Mouse (Mus musculus) small intestine, adult 2 months (tissue): Measurements from ENCODE around the gene Abca4. TPM values are rescaled to one million over a fixed set of nuclear protein-coding genes. Genes with fewer than 3 reads are reported as not detected.

Experiments
- H3K27ac ChIP-seq: fragments of 200-500 bp; 2 replicates; pipeline ENCODE4 v1.5.1; 2012; ENCODE audit warnings: low read depth, low read length, control low read depth, inconsistent platforms; ENCODE audit not compliant: insufficient read depth
- H3K27me3 ChIP-seq: fragments of 200-500 bp; 2 replicates; pipeline ENCODE4 v1.6.1; 2012; ENCODE audit warnings: mild to moderate bottlenecking, moderate library complexity, low read length, inconsistent platforms; ENCODE audit not compliant: control insufficient read depth, insufficient read depth
- H3K36me3 ChIP-seq: fragments of 200-500 bp; 2 replicates; pipeline ENCODE4 v1.6.1; 2012; ENCODE audit warnings: mild to moderate bottlenecking, low read length, control low read depth, inconsistent platforms; ENCODE audit not compliant: control insufficient read depth, insufficient read depth
- H3K4me1 ChIP-seq: fragments of 200-500 bp; 2 replicates; pipeline ENCODE4 v1.6.1; 2012; ENCODE audit warnings: low read length, inconsistent platforms, mixed read lengths; ENCODE audit not compliant: control insufficient read depth, insufficient read depth, insufficient read length
- H3K4me3 ChIP-seq: fragments of 200-500 bp; 2 replicates; pipeline ENCODE4 v1.5.1; 2012; ENCODE audit warnings: low read depth, mild to moderate bottlenecking, control low read depth, inconsistent platforms, low read length, moderate library complexity
- CTCF ChIP-seq: fragments of 200-500 bp; IDR thresholded peaks from 2 replicates; pipeline ENCODE4 v1.5.1; 2012; ENCODE audit warnings: low read depth, mild to moderate bottlenecking, control low read depth, inconsistent platforms, low read length, moderate library complexity, mixed read lengths; ENCODE audit not compliant: insufficient replicate concordance, insufficient read length; ENCODE audit errors: extremely low read depth
- POLR2A ChIP-seq: fragments of 200-500 bp; IDR thresholded peaks from 2 replicates; pipeline ENCODE4 v1.6.1; 2012; ENCODE audit warnings: low read depth, mild to moderate bottlenecking, control low read depth, inconsistent platforms, low read length, moderate library complexity
- WGBS: fragments of 180-500 bp; shearing (Covaris S2); methylation state at CpG from one replicate; pipeline ENCODE4 v1.1.7; 2018; 5-methylcytosine and 5-hydroxymethylcytosine counted together
- polyA plus RNA-seq: library from polyadenylated mRNA; depleted of rRNA; stranded (reverse); fragments of >200 nt; gene quantifications from 2 replicates; pipeline ENCODE4 v1.2.3, GENCODE M21; 2012

Gene Abca4
- polyA plus RNA-seq, 1 experiment = 0.05 TPM

DNA sequence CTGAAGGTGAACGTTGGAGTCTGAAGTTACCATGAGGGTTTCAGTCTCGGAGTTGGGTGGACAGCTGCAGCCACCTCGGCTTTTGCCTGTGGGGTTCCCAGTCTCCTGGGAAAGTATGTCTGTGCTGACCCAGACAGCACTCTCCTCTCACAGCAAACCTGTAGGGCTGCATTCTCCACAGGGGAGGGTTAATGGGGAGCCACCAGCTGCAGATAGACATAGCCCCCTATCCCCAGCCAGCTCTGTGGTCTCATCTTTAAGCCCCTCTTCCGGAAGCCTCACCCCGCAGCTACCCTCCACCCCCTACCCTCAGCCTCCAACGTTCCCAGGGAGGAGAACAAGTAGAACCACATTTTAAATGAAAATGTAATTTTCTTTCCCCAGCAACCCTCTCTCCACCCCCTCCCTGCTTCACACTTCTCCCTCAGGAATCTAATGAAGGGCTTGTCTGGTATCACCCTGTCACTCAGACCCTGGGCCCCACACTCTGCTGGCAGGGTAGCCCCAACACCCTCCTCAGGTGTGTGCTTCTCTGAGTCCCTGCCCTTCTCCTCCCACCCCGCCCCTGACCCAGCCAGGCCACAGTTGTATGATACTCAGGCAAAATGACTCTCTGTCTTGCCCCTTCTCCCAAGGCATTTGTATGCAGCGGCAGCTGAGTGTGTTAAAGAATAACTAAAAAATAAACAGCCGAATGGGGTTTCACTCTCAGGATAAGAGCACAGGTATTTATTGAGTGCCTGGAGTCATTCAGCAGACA is 14.4 kb downstream of the Abca4 start:
- Histone ChIP-seq H3K4me1 (peaks cover 4% of the 10 kb centered on the region; the same call in 1 of the 2 replicates), H3K27ac (no peak overlapping the region), H3K36me3 (no peaks in the 10 kb centered on the region), H3K4me3 (no peak overlapping the region), H3K27me3 (no peaks in the 10 kb centered on the region)
- 37% methylated on average over 9 of the region's 9 CpGs for WGBS
- TF ChIP-seq CTCF (no peak), POLR2A (no peak)

DNA sequence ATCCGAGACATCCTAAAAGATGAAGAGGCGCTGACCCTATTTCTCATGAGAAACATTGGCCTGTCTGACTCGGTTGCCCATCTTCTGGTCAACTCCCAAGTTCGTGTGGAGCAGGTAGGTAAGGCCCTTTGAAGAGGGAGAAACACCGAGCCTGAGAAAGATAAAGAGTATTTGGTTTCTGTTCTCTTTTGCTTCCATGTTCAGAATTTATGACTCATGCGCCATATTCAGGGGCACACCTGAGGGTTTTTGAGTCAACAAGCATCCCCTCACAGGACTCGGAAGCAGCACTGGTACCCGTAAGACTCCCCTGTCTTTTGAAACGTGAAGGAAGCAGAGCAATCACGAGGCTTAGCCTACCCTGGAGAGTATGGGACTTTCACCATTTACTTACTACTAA is 18.3 kb downstream of the Abca4 start:
- TF ChIP-seq POLR2A = no peak
- no peak for TF ChIP-seq CTCF
- Histone ChIP-seq H3K27me3 (no peaks in the 10 kb centered on the region), H3K4me3 (no peak overlapping the region), H3K27ac (no peak overlapping the region), H3K36me3 (no peaks in the 10 kb centered on the region), H3K4me1 (peaks cover 4% of the 10 kb centered on the region; the same call in 1 of the 2 replicates)
- WGBS = 83% methylated on average over 10 of the region's 10 CpGs

- no peaks in the 10 kb centered on the region for H3K27me3 ChIP-seq
- no peak for TF ChIP-seq CTCF
- no peak for TF ChIP-seq POLR2A
- 52% methylated on average over 13 of the region's 13 CpGs for WGBS
- H3K4me3 ChIP-seq = no peak overlapping the region
- no peaks in the 10 kb centered on the region for H3K36me3 ChIP-seq
- H3K27ac ChIP-seq = no peak overlapping the region
- no peaks in the 10 kb centered on the region for H3K4me1 ChIP-seq
These were observed 20.5 kb downstream of the Abca4 start for GRCm38 (mm10) chr3:122064556-122065410.

- no peaks in the 10 kb centered on the region for H3K27me3 ChIP-seq
- no peaks in the 10 kb centered on the region for H3K36me3 ChIP-seq
- no peak overlapping the region for H3K27ac ChIP-seq
- H3K4me1 ChIP-seq = peaks cover 2% of the 10 kb centered on the region; the same call in 1 of the 2 replicates
- 83% methylated on average over 10 of the region's 10 CpGs for WGBS
- H3K4me3 ChIP-seq = no peak overlapping the region
- TF ChIP-seq CTCF = no peak
- no peak for TF ChIP-seq POLR2A
These were observed 27.5 kb downstream of the Abca4 start for GRCm38 (mm10) chr3:122071769-122072168.

GRCm38 (mm10) chr3:122072646-122073571 is 28.7 kb downstream of the Abca4 start:
- H3K27ac ChIP-seq = no peak overlapping the region
- H3K4me1 ChIP-seq = peaks cover 2% of the 10 kb centered on the region; the same call in 1 of the 2 replicates
- H3K27me3 ChIP-seq = no peaks in the 10 kb centered on the region
- H3K36me3 ChIP-seq = no peaks in the 10 kb centered on the region
- WGBS = 64% methylated on average over 11 of the region's 11 CpGs
- TF ChIP-seq POLR2A (no peak), CTCF (no peak)
- H3K4me3 ChIP-seq = no peak overlapping the region

- WGBS = 77% methylated on average over 5 of the region's 5 CpGs
- TF ChIP-seq CTCF (no peak), POLR2A (no peak)
- H3K4me3 ChIP-seq = no peak overlapping the region
These were observed 29.4 kb downstream of the Abca4 start for GRCm38 (mm10) chr3:122073595-122073994.

More at GRCm38 (mm10) chr3:122073595-122073994, 29.4 kb downstream of the Abca4 start:
- H3K27me3 ChIP-seq = no peaks in the 10 kb centered on the region
- H3K4me1 ChIP-seq = peaks cover 2% of the 10 kb centered on the region; the same call in 1 of the 2 replicates
- H3K27ac ChIP-seq = no peak overlapping the region
- no peaks in the 10 kb centered on the region for H3K36me3 ChIP-seq
